Mouse (Mus musculus) adrenal gland, postnatal 10 days (tissue): Measurements from ENCODE around the gene Ubox5. TPM values are rescaled to one million over a fixed set of nuclear protein-coding genes. Genes with fewer than 3 reads are reported as not detected.

Experiments used
- DNase-seq: peaks from one replicate; pipeline ENCODE4 v3.0.0; 2021; ENCODE audit warnings: mixed read lengths
- total RNA-seq, 2 experiments: library from RNA; stranded (reverse); gene quantifications; 2 replicates each; pipeline ENCODE4 v1.2.3; 2021

Gene Ubox5
- total RNA-seq, 2 experiments from 2014 or later = 5.5 to 5.6 TPM

- no peak for DNase-seq
These were observed 4.3 kb upstream of the Ubox5 start for GRCm38 (mm10) chr2:130634006-130634738.

GRCm38 (mm10) chr2:130632887-130633675 is 3.2 kb upstream of the Ubox5 start:
- no peak for DNase-seq

- no peak for DNase-seq
These were observed 2.6 kb upstream of the Ubox5 start for GRCm38 (mm10) chr2:130632416-130632815.

GRCm38 (mm10) chr2:130629080-130629838 is 579 bp downstream of the Ubox5 start:
- no peak for DNase-seq

GRCm38 (mm10) chr2:130628424-130628823 is 1.4 kb downstream of the Ubox5 start:
- DNase-seq = no peak

- DNase-seq = no peak
These were observed 10.9 kb downstream of the Ubox5 start for GRCm38 (mm10) chr2:130618972-130619371.

- DNase-seq = peak; percentile 44
These were observed 16.7 kb downstream of the Ubox5 start for GRCm38 (mm10) chr2:130613091-130613490.

- DNase-seq = no peak
These were observed 27.6 kb downstream of the Ubox5 start for GRCm38 (mm10) chr2:130602195-130602594.

GRCm38 (mm10) chr2:130598399-130598798 is 31.4 kb downstream of the Ubox5 start:
- no peak for DNase-seq

GRCm38 (mm10) chr2:130597601-130598010 is 32.2 kb downstream of the Ubox5 start:
- no peak for DNase-seq

GRCm38 (mm10) chr2:130595596-130595995 is 34.2 kb downstream of the Ubox5 start:
- DNase-seq = no peak

GRCm38 (mm10) chr2:130591016-130591415 is 38.8 kb downstream of the Ubox5 start:
- no peak for DNase-seq

- no peak for DNase-seq
These were observed 40.1 kb downstream of the Ubox5 start for GRCm38 (mm10) chr2:130589761-130590160.

GRCm38 (mm10) chr2:130589157-130589556 is 40.7 kb downstream of the Ubox5 start:
- no peak for DNase-seq

GRCm38 (mm10) chr2:130588373-130588772 is 41.5 kb downstream of the Ubox5 start:
- DNase-seq = no peak

GRCm38 (mm10) chr2:130586016-130586415 is 43.8 kb downstream of the Ubox5 start:
- no peak for DNase-seq

GRCm38 (mm10) chr2:130583902-130584560 is 45.8 kb downstream of the Ubox5 start:
- peak; percentile 25 for DNase-seq

GRCm38 (mm10) chr2:130582552-130582951 is 47.3 kb downstream of the Ubox5 start, which contains the start of gene Avp:
Gene Avp (minus strand): TSS chr2:130582554.
- no peak for DNase-seq

- no peak for DNase-seq
These were observed 48.6 kb downstream of the Ubox5 start for GRCm38 (mm10) chr2:130581201-130581600.

GRCm38 (mm10) chr2:130579791-130580190 is 50.0 kb downstream of the Ubox5 start:
- no peak for DNase-seq

- DNase-seq = peak; percentile 85
These were observed 51.7 kb downstream of the Ubox5 start for GRCm38 (mm10) chr2:130578148-130578547.

GRCm38 (mm10) chr2:130577632-130578031 is 52.2 kb downstream of the Ubox5 start:
- peak; percentile 66 for DNase-seq
